Mouse (Mus musculus): ENCODE data around the gene Kcnd3. TPM values are rescaled to one million over a fixed set of nuclear protein-coding genes. Genes with fewer than 3 reads are reported as not detected.
A peak's percentile ranks its signal among the peaks of the same experiment; 100 is the strongest.

Gene Kcnd3
- total RNA-seq, 2 experiments from 2014 or later = 5.1 to 5.8 TPM

DNA sequence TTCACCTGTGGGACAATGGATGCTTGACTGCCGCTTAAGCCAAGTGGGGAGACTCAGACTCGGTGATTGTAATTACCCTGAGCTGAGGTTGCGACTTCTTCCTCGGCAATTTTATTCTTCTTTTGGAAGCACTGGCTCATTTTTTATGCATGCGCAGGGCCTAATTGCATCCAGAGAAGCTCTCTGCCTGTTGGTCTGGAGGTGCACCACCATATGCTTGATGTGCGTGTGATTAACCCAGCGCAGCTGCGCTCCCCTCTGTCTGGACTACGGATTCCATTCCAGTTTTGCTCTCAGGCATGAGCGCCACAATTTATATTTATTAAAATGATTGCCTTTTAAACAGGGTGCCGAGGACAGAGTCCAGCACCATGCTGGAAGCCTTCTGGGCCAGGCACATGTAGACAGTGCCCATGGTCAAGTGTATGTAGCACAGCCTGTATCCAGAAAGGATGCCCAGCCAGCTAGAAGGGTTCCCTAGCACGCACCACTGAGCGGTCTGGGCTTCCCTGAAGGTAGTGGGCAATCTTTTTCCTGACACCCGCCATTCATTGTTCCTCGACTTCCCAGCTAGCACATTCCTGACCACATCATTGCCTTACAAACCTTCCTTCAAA lies 138.0 kb downstream of the Kcnd3 start:
- DNase-seq = no peak

DNA sequence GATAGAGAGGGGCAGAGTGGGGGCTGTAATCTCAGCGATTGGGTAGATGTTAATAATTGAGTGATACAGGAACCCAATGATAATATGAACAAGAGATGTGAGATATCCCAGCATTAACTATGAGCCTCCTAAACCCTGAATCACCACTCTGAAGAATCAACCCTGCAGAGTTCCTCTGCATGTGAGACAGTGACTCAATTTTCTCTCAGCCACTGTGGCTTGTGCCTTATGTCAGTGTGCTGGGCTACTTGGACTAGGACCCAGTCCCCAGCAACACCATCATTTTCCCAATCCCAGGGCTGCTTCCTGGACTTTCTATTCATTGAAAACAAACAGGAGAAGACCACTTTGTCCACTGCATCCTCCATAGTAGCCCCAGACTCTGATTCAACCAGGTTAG lies 139.6 kb downstream of the Kcnd3 start:
- DNase-seq = no peak

DNA sequence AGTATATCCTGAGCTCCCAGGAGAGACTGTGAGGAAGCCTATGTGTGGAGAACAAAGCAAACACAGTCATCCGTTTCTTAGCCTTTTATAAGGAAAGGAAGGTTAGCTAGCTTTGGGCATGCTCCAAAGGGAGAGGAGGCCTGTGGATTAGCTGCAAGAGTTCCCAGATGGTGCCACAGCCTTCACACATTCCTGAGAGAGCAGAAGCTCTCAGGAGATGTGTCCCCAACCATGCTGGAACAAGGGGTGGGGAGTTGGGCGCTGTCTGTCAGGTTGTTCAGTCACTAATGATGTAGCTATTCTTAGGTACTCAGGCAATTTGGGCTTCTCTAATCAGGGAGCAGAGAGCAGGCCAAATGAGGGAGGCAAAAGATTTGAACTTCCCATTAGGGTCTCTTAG lies 140.1 kb downstream of the Kcnd3 start:
- DNase-seq = no peak

DNA sequence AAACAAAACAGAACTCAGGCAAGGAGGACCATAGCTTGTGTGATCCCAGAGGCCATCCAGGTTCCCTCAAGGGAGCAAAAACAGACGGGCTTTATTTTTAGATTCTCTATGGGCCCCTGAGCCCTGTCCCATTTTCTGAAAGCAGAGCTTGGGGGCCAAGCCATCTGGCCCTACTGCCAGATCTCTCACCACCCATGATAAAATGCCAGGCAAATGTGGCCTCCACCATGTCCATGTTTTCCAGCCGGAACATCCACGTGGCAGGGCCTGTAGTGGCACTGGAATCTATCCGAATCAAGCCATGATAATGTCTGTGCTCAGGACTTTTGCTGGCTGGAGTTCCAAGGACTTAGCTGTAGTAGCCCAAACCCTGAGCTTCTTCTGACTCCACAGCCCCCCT lies 148.4 kb downstream of the Kcnd3 start:
- no peak for DNase-seq

DNA sequence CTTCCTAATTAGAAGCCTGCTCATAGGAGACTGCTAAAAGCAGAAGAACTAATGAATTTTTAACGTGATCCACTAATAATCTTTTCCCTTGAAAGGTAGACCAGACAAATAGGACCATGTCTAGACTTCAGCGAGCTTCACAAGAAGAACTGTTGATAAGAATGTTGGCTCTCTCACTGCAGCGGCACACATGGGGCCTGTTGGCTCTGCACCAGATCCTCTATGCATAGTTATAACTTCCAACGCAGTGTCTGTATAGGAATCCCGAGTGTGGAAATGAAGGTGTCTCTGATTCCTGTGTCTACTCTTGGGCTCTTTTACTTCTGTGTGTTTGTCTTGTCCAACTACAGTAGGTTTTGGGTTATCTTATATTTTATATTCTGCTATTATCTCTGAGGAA lies 150.8 kb downstream of the Kcnd3 start:
- DNase-seq = no peak

DNA sequence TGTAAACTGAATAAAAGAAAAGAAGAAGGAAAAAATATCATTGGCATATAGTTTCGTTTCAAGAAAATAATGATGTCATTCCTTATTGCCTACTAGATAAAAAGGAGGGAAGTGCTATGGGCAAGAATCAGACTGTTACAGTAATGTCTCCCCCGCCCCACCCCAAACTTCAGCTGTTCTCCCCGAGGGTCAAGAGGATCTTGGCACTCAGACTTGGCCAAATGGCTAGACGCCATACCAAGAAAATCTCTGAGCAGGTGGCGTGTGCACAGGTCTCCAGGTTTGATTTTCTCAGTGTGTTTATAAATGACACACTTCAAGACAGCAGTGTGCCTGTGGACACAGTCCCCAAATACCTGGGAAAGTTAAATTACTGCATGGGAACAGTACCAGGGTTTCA lies 153.6 kb downstream of the Kcnd3 start:
- no peak for DNase-seq

DNA sequence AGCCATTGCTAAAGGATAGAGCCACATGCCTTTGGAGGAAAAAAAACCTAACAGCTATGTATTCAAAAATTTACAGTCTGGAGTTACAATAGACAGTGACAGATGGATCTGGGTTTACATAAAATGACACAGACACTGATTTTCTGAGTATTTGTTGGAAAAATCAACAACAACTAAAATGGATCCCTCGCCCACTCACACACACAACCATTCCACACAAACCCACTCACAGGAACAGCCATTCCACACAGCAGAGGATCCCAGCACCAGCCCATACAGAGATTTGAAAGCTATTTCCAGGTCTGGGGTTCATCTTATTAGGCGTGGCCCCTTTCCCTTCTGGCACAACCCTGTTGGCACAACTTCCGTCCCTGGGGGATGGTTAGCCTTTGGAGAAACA lies 156.7 kb downstream of the Kcnd3 start:
- DNase-seq = no peak

DNA sequence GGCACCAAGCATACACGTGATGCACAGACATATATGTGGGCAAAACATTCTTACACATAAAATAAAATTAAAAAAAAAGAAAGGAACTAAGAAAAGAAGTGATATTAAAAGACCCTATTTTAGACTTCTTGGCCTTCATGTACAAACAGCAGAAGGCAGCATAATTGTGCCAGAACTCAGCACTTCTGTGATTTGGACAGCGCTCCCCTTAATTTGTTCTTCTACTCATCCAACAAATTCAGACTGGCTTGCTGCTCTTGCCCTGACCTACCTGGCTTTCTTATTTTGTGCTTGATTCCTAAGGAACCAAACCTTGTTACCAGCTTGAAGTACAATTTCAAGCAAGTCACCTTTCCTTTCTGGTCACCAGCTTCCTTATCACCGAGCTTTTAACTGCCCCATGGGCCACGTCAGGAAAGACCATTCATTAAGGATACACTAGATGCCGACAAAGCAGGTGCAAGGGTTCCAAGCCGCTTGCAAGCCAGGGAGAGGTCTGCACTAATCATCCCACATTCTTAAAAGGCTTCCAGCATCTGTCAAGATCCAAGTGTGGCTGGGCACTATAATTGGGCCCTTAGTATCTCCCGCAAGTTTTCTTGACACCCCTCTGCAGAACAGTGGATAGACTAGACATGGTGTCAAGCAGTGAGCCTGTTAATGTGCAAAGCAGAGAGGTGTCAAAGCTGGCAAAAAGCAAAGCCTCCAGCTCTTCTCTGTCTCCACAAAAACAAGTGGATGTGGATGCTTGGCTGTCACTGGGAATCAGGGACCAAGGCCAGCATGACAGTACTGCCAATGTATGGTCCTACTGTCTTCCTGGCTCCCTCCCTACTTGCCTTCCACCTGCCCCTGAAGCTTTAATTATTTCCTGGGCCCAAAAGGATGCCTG lies 159.6 kb downstream of the Kcnd3 start:
- DNase-seq = no peak

DNA sequence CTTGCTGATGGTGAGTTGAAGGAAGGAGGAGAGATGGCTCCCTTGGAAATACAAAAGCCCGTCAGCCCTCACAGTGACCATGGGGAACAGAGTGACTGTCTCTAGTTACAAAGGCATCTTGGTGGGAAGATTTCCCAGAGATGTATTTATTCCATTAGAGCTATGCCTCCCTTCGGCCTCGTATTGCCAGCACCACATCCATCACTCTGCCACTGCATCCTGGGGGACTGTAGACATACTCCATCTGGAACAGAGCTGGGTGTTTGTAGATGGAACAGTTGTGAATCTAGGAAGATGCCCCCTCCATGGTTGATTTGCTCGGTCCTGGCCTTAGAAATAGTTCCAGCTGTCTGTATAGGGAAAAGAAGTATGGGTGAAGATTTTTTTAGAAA lies 160.3 kb downstream of the Kcnd3 start:
- no peak for DNase-seq

DNA sequence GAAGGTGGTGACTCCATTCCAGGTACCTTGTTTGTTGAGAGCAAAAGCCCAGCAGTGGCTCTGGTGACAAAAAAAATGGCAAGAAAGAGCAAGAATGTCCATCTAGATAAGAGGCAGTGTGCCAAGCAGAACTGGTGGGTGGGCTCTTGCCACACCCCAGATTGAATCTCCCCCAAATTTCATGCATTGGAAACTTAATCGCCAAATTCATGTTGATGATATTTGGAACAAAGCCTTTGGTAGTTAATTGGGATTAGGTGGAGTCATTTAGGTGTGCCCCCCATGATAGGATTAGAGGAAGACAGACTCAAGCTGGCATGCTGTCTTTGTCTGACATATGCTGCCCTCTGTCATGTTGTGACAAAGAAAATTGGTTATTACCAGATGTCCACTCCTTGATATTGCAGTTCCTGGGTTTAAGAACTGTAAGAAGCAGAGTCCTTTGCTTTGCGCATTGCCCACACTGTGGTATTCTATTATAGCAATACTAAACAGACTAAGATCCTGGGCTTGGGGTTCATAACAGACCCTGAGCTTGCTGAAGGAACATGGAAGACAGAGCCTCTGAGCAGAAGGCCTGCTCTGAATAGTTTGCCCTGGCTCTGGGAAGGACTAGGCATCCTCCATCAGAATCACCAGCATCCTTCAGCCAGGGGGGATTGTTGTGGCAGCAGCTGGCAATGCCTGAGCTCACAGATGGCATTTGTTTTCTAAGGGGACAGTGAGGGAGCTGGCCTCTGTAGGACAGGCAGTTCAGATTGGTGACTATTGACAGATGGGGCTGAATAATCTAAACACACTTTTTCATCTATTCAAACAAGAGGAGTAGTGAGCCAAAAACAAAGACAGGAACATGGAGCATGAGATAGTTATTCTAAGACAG lies 165.0 kb downstream of the Kcnd3 start:
- DNase-seq = no peak

DNA sequence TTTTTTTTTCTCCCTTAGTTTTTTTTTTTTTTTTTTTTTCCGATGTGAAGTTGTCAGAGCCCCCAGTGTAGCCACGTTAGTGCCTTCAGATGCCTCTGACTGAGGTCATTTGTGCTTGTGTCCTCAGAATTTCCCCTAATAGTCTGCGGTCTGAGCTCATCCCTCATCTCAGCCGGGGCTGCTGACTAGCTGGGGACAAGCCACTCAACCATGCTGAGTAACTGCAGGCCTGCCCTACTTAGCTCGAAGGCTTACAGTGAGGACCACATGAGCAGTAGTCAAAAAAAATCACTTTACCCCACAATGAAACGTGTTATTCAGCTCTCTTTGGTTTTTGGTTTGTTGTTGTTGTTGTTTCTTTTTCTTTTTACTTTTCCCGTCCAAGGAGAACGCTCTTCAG lies 169.0 kb downstream of the Kcnd3 start:
- no peak for DNase-seq

DNA sequence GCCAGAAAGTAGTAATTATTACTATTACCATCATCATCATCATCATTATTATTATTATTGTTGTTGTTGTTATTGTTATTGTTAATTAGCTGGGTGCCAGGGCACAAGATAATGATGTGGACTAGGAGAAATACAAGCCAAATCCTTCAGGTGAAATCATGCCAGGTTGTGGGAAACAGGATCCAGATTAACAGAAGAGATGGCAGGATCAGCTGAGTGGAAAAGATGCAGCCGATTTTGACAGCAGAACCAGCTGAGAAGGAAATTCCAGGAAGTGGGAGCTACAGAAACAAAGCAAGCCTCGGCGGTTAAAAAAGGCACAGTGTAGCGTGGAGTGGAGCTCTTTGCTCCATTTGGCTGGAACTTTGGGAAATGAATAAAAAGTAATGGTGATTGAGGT lies 171.0 kb downstream of the Kcnd3 start:
- no peak for DNase-seq

DNA sequence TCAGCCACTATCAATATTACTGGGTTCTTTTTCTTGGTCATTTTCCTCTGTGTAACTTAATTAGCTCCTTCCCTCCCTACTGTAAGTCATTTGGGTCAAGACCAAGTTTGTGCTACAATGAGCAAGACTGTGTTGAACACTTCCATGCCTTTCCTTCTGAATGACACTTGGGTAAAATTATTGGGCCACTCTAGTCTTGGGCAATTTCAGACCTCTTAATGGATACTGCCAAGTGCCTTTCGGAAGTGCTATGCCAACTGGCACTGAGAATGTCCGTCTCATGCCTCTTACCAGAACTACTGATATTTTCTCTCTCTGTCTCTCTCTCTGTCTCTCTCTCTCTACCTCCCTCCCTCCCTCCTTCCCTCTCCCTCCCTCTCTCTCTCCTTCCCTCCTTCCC lies 173.8 kb downstream of the Kcnd3 start:
- no peak for DNase-seq

DNA sequence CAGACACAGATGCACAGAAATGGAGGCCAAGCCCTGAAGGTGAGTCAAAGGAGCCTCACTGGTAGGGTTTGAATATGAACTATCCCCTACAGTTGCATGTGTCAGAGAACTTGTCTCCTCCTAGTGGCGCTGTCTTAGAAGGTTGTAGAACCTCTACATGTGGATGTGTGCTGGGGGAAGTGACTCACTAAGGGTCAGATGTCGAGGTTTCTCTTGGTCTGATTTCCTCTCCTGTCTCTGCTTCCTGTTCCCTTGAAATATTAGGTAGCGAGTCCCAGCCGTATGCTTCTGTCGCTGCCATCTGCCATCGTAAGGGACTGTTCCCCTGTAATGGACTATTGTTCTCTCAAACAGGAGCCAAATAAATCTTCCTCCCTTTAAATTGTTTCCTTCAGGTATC lies 175.1 kb downstream of the Kcnd3 start:
- DNase-seq = no peak

DNA sequence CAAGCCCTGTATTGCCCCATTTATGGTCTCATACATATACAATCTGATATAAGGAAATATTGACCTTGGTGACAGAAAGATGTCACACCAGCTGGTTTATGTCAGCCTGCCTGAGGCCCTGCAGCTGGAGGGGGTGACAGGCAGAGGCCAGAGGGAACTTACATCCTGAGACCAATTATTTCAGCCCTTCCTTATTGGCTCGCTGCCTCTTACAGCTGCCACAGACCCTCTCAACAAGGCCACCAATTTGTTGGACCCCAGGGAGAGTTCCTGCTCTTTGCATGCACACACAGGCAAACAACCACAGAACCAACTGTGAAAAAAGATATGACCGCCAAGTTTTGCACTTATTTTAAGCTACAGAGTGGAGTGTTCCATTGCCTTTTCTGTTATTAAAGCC lies 180.2 kb downstream of the Kcnd3 start:
- DNase-seq = no peak

DNA sequence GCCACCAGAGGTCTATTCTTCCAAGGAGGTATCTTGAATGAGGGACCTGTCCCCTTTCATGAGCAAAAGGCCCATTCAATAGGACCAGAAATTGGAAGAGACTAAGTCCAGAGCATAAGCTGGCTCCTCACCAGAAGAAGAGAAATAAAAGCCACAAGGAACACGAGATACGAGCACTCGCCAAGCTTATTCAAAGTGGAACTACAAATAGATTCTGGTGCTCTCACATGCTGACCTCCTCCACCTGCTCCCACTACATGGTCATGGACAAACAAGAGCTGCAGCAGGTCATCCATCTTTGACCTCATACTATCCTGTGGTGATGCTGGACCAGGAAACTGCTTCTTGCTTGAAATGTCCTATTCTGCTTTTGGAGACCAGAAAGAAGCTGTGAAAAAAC lies 180.9 kb downstream of the Kcnd3 start:
- no peak for DNase-seq

DNA sequence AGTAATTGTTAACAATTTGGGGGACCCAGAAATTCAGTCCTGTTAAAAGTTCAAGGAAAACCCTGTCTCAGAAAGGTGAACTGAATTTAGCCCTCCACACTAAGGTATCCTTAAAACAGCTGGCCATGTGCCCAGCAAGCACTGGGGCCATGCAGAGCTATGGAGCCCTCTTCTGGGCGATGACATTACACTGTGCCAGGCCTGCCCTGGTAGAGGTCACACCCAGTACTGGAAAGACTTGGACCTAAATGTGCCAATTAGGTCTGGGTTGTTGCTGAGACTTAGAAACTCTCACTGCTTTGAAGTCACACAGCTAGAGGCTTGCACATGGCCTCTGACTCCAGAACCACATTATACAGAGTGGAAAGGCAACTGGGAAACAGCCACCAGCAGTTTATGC lies 190.1 kb downstream of the Kcnd3 start:
- DNase-seq = peak; percentile 64

DNA sequence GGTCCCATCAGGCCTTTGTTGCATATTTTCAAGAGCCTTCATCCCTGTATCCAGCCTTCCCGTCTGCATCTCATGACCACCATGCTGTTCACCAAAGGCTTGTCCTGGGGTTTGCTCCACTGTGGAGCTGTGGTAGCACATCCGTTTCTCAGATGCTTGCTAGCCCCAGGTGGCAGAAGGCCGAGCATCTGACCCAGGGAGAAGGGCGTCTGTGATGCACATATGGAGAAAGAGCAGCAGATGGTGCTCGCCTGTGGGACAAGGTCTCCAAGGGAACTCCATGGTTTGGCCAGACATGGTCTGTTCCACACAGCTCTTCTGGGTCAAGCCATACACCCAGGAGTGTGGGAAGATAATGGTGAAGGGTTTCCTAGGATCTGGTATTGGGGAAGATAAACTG lies 191.4 kb downstream of the Kcnd3 start:
- no peak for DNase-seq

DNA sequence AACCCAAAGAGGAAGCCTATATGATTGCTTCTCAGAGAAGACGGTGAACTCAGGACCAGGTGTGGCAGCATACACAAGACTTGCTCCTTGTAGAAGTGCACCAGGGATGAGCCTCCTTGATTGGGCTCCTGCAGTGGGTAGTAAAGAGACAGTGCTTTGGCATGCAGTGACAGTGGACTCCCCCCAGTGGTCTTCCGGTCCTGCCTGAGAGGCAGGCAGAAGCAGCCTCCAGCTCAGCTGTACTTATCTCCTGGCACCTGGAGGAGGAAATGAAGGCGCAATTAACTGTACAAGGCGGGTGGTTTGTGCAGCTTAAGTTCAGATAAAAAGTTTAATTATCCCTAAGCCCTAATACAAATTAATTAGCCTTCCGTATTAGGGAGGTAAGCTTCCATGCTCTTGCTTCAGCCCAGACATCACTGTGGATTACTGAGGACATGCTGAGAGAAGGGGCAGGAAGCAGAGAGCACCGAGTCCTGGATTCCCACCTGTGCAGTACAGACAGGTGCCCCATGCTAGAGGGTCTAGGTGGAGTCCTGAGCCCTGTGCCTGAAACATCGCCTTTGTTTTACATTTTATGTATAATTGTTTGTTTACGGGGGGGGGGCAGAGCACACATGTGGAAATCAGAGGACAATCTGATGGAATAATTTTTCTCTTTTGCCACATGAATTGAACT lies 196.9 kb downstream of the Kcnd3 start:
- DNase-seq = no peak

DNA sequence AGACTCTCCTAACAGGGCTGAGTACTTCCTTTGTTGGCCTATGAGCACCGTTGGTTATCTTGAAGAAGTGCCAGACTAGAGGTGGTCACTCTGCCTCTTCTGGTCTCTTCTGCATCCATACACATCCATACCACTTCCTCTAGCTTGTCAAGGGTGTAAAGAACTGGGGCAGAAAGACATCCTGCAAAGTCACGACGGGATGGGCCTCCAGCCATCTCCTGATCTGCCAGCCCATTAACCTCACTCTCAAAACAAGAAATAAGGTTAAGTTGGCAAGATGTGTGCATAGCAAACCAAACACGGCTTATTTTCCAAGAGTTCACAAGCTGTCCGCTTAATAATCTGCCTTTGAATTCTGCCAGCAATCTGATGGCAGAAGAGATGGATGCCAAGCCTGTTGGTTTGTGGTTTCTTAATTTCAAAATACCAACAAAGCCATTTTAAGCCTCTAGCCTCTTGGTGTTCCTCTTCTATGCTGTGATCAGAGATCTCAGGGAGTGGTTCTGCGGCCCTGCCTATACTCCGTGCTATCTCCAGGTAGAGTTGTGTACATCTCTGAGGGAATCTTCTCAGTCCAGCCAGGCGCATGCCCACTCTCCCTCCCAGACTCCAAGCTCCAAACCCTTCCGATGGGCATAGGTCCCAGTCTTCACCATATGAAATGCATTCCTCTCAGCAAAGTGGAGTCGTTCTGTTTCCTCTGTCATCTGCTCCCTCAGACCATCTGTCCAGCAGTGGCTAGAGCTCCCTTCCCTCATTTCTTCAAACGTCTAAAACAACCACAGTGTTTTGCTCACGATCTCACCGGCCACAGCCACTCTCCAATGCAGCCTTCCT lies 201.6 kb downstream of the Kcnd3 start:
- DNase-seq = no peak

DNA sequence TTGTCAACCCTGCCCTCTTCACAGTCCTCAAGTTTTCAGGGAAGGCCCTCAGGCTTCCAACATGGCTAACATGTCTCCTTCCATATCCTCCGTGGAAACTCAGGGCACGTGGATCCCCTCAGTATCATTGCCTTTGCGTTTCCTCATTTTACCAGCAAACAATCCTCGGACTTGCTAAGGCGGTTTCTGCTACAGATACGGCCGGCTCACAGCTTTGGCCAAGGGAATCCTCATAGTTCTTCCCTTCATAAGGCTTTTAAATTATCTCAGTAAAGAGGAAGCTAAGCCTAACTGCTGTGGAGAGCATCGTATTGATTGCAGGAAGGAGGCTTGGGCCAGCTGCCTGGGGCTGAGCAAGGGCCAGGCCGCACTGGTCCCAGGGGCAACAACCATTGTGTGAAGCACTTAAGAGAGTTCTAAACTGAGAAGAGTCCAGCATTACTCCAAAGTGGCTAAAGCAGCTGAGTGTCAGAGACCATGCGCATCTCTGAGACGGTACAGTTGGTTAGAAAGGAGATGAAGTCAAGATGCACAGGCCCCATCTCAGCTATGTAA lies 203.0 kb downstream of the Kcnd3 start:
- DNase-seq = no peak
